Mouse (Mus musculus): ENCODE data around the gene Igf2bp2.

Igf2bp2 gene

DNA sequence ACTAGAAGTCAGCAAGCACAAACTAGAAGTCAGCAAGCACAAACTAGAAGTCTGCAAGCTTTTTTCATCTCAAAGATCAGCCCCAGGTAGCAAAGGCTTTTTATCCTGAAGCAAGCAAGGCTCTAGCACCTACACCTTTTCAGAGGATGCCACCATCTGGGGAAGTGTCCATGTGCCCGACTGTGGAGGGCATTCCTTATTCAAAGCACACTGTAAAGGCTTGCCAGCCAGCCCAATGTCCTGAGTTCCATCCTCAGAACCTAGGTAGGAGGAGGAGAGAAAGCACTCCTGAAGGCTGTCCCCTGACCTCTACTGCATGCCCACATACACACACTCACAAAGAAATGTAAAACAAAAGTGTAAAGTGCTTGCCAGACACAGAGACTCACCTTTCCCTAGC lies 16.0 kb downstream of the Igf2bp2 start:
- no peak for DNase-seq

GRCm38 (mm10) chr16:22146071-22146470 lies 17.0 kb downstream of the Igf2bp2 start:
- no peak for DNase-seq

DNA sequence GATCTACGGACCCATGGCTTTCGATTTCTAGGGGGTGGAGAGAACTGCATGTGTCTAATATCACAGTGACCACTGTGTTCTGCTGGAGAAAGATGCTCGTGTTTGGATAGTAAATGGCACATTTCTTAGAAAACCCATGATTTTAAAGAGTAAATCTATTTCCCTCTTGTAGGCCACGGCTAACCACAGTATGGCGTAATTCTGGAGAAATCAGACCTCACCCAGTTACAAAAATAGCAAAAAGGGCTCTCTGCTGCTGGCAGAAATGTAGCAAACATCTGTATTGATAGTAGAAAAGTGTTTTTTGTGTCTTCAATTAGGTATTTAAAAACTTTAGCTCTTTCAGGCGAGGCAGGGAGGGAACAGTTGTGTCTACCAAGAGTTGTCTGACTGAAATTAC lies 18.6 kb downstream of the Igf2bp2 start:
- no peak for DNase-seq

DNA sequence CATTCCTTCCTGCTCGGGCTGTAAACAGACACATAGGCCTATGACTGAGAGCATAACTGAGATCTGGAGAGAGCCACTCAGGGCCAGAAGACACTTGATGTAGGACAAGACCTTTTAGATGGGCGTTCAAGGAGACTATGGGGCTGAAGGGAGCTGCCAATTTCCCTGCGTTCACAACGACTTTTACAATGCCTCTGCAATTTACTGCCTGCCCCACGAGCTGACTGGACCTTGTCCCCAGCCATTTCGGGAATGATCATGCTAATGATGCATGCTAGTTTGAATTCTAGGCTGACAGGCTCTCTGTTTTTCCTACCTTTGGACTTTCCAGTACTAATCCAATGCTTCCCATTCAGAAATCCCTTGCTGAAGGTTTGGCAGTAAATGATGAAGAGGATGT lies 22.2 kb downstream of the Igf2bp2 start:
- DNase-seq = no peak

DNA sequence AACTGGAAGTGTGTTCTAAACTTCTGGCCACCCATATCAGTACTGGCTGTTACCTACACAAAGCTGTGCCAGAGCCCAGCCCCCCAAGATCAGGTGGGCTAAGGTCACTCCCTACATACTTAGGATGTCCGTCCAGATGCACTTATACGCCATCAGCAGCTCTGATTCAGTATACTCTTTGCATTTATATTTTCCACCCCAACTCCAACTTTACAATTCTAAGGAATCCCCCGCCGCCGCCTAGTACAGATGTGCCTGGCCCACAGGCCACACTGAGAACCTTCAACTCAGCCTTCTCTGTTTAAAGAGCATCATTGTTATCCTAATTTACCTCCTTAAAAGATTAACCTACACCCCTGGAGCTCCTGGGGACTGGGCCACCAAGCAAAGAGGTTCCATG lies 23.3 kb downstream of the Igf2bp2 start:
- DNase-seq = no peak

DNA sequence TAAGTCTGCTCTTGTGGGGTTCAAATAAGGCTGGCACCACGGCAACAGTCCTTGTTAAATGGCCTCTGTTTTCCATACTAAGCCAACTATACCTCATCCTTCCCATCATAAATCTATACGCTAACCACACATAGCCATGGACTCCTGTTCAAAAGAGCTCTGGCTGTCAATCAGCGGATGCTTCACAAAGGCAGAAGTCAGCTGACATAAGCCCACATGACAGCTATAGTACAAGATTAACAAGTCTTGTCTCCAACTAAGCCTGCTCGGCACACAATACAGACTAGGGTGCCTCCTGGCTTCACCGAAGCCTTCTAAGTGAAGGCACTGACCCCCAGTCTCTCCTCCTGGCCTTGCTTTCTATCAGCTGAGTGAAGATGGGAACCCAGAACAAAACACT lies 26.9 kb downstream of the Igf2bp2 start:
- no peak for DNase-seq

- no peak for DNase-seq
These were observed 31.8 kb downstream of the Igf2bp2 start for GRCm38 (mm10) chr16:22131321-22131720.

- DNase-seq = no peak
These were observed 33.6 kb downstream of the Igf2bp2 start for GRCm38 (mm10) chr16:22129511-22129910.

DNA sequence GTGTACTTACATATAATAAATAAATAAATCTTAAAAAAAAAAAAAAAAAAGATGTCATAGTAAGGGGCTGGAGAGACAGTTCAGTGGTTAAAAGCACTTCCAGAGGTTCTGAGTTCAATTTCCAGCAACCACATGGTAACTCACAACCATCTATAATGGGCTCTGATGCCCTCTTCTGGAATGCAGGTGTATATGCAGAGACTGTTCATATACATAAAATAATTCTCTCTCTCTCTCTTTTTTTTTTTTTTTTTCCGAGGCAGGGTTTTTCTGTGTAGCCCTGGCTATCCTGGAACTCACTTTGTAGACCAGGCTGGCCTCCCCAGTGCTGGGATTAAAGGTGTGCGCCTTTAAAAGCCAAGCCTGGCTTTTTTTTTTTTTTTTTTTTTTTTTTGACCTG lies 34.5 kb downstream of the Igf2bp2 start:
- DNase-seq = no peak

DNA sequence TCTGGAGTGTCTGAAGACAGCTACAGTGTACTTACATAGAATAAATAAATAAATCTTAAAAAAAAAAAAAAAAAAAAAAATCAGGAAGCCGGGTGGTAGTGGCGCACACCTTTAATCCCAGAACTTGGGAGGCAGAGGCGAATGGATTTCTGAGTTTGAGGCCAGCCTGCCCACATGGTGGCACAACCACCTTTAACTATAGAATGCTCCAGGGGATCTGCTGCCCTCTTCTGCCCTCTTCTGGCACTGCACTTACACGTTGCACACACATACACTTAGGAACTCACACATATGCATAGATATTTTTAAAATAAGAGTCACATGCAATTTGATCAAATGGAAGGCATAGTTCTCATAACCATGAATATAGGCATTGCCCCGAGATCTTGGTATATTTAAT lies 35.3 kb downstream of the Igf2bp2 start:
- no peak for DNase-seq

GRCm38 (mm10) chr16:22126936-22127335 lies 36.2 kb downstream of the Igf2bp2 start:
- no peak for DNase-seq

- DNase-seq = no peak
These were observed 38.7 kb downstream of the Igf2bp2 start for GRCm38 (mm10) chr16:22124325-22124918.

DNA sequence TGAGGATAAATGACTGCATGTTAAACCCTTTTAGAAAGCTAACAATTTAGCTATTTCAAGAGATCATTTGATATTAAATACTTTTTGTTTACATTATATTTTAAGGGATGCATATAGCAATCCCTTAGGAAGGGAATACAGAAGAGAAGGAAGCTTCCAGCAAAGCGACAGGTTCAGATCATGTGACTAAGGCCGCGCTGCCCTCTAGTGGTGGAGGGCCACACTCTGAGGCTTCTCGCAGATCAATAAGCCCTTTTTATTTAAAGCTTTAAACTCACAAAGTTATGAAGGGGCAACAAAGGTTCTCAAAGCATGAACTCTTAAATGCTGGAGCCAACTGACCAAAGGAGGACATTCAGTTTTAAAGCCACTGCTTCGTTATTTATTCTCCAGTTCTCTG lies 39.4 kb downstream of the Igf2bp2 start:
- DNase-seq = peak; percentile 36

GRCm38 (mm10) chr16:22121109-22121508 lies 42.0 kb downstream of the Igf2bp2 start:
- DNase-seq = no peak

DNA sequence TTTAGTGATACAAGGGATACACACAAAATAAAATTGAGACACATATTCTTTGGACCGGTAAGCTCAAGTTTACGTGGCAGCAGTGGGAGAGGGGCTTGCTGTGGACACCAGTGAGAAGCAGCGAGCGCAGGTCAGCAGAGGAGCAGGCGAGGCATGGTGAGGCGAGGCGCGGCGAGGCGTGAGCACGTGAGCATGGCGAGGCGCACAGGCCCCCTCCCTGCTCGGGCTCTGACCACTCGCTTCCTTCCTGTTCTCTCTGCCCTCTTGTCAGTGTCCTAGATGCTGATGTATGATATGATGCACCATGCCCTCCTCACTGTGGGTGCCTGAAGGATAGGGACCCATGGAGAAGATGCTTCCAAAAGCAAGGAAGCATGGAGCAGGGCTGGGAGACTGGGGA lies 43.6 kb downstream of the Igf2bp2 start:
- no peak for DNase-seq

- no peak for DNase-seq
These were observed 44.2 kb downstream of the Igf2bp2 start for GRCm38 (mm10) chr16:22118716-22119501.

DNA sequence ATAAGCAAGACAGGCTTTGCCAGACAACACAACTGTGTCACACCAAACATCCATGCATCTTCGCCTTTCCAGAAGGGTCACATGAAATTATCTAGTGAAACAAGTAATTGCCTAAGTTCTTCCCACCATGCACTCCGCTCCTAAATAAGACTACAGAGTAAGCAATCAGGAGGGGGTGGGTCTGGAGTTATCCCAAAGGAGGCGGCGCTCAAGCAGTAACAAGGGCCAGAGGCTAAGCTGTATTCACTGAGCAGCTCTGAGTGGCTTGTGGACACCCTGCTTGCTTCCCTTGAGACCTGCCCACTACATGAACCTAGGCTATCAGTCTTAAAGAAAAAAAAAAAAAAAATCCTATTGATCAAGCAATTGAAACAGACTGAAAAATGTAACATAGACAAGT lies 44.9 kb downstream of the Igf2bp2 start:
- DNase-seq = no peak

- no peak for DNase-seq
These were observed 46.4 kb downstream of the Igf2bp2 start for GRCm38 (mm10) chr16:22116748-22117147.

DNA sequence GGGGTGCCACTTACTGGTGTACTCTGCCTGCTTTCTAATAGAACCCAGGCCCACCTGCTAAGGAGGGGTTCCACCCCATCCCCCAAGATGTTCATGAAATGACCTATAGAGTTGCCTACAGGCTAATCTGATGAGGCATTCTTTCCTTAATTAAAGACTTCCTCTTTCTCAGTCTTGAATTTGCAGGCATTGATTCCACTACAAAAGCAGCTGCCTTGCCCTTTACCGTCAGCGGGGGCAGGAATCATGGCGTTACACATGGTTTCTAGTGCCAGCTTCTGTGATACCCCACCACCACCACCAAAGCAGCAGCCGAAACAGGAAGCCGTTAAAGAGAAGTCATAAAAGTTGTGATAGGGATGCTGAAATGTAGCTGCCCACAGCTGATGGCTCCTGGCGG lies 47.0 kb downstream of the Igf2bp2 start:
- no peak for DNase-seq

DNA sequence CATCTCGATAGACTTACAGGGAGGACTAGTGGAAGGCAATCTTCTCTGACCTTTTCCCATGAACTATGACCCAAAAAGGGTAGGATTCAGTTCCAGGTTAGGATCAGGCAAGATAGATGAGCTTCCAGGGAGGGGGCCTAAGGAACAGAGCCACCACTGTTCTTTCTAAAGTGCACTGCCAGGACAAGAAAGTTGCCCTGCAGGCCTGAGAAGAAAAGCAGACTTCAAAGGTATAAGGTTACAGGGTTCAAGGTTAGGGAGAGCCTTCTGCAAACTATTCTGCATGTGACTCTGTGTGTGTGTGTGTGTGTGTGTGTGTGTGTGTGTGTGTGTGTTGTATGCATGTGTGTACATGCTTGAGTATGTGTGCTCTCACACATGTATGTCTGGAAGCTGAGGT lies 53.1 kb downstream of the Igf2bp2 start:
- no peak for DNase-seq

DNA sequence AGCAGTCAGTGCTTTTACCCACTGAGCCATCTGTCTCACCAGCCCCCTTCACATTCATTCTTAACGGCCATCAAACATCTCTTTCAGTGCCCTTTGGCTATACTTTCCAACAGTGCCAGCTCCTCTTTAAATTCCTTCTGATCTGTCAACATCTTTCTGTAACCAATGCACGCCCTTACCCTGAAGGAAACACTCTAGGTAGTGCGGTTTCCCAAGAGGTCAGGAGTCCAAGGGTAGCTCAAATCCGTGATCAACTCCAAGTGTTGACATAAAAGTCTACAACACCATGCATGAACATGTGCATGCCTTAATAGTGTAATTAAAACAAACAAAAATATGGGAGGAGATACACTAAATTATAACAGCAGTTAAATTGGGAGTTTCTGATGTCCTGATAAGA lies 53.9 kb downstream of the Igf2bp2 start:
- no peak for DNase-seq

DNA sequence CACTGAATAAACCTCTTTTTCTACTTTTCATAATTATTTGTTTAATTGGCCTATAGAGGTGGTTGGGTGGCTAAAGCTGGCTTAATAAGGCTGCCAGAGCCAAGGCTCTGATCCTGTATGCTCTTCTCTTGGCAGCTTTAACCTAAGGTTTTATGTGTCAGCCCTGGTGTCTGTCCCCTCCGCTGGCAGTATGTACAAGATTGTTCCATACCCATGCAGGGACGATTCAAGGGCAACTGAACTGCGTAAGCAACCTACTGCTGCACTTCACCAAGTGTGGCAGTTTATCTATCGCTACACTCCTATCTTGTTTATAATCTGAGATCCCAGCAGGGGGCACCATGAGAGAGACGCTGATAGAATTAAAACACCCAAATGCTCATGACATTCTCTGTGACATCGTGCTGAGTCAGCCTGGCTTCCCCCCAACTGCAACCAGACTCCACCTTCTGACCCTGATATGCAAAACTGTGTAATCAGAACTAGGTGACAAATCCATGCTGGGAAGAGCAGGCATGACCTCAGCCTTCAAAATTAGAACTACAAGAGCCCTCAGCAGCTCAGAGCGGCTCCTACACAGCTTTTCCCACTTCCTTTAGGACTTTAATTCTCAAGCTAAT lies 55.1 kb downstream of the Igf2bp2 start:
- peak; percentile 33 for DNase-seq

DNA sequence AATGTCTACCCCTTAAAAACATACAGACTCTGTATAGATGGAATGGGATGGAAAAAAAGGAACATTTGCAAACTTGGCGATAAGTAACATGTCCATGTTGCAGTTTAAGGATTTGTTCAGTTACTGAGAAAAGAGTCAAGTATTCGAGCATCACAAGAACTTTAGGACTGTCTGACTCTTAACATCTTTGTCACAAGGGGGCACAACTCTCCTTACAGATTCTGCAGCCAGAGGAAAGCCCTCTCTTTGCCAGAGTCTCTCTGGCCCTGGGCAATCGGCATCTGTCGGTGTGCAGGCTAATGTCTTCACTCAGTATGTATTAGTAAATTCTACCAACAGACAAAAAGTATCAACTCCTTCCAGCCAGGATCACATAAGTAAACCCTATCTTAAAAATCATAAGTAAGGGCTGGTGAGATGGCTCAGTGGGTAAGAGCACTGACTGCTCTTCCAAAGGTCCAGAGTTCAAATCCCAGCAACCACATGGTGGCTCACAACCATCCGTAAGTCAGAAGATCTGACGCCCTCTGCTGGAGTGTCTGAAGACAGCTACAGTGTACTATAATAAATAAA lies 57.0 kb downstream of the Igf2bp2 start:
- no peak for DNase-seq

GRCm38 (mm10) chr16:22100067-22100466 lies 63.0 kb downstream of the Igf2bp2 start:
- no peak for DNase-seq

Data from cerebellum, adult 9-10 months (tissue).